Mouse (Mus musculus) lung, adult 2 months (tissue): ENCODE results near the gene Naa38.

Experiments
- CTCF ChIP-seq: fragments of 200-500 bp; IDR thresholded peaks from 2 replicates; pipeline ENCODE4 v1.5.1; 2011; ENCODE audit warnings: mild to moderate bottlenecking, low read length, control low read depth; ENCODE audit not compliant: insufficient read depth
- POLR2A ChIP-seq: fragments of 200-500 bp; IDR thresholded peaks from 2 replicates; pipeline ENCODE4 v1.6.1; 2011; ENCODE audit warnings: low read depth, mild to moderate bottlenecking, control low read depth, low read length, borderline replicate concordance; ENCODE audit errors: extremely low read depth

DNA sequence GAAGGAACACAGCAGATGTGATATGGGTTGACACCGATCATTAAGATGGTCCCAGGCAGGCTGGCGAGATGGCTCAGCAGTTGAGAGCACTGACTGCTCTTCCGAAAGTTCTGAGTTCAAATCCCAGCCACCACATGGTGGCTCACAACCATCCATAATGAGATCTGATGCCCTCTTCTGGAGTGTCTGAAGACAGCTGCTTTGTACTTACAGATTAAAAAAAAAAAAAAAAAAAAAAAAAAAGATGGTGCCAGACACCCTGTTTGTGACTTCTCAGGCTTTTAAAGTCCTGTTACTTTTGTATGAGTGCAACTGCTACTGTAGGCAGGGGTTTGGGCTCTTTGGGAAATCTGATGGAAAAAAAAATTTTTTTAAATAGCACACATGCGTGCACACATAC is 6.6 kb upstream of the Naa38 start:
- TF ChIP-seq POLR2A: no peak
- TF ChIP-seq CTCF: no peak
